Mouse (Mus musculus) hindbrain, postnatal 0 days (tissue): ENCODE measurements around the gene Trip11. TPM values are rescaled to one million over a fixed set of nuclear protein-coding genes. Genes with fewer than 3 reads are reported as not detected.
"Not testable (repeated sequence)": the region's sequence is repeated elsewhere in the genome, so short reads cannot be mapped to it uniquely, and the experiment has no call there.

Experiments
- ATAC-seq: fragments of 200-750 bp; cut with Nextera tagmentation; 2 replicates; pipeline ENCODE4 v1.8.0; 2017; ENCODE audit warnings: mild to moderate bottlenecking, moderate TSS enrichment, moderate library complexity
- DNase-seq: peaks from one replicate; pipeline ENCODE4 v3.0.0-alpha.2; 2015; ENCODE audit warnings: low spot score
- H3K27ac ChIP-seq: fragments of 300-500 bp; sonication (generic); 2 replicates; pipeline ENCODE4 v1.5.1; 2014; ENCODE audit warnings: mild to moderate bottlenecking
- H3K27me3 ChIP-seq: fragments of 300-500 bp; sonication (generic); 2 replicates; pipeline ENCODE4 v1.6.1; 2014; ENCODE audit warnings: low read length, mixed read lengths; ENCODE audit not compliant: insufficient read depth
- H3K36me3 ChIP-seq: fragments of 300-500 bp; sonication (generic); 2 replicates; pipeline ENCODE4 v1.6.1; 2014; ENCODE audit warnings: low read length, mixed read lengths; ENCODE audit not compliant: insufficient read depth
- H3K4me1 ChIP-seq: fragments of 300-500 bp; sonication (generic); 2 replicates; pipeline ENCODE4 v1.6.1; 2014; ENCODE audit warnings: antibody characterized with exemption, low read length, mixed read lengths; ENCODE audit not compliant: insufficient read depth
- H3K4me2 ChIP-seq: fragments of 300-500 bp; sonication (generic); 2 replicates; pipeline ENCODE4 v1.6.1; 2014; ENCODE audit warnings: low read depth, mild to moderate bottlenecking, low read length, moderate library complexity, mixed read lengths
- H3K4me3 ChIP-seq: fragments of 300-500 bp; sonication (generic); 2 replicates; pipeline ENCODE4 v1.5.1; 2014; ENCODE audit warnings: low read length
- H3K9ac ChIP-seq: fragments of 300-500 bp; sonication (generic); replicated peaks from 2 replicates; pipeline ENCODE4 v1.6.1; 2014; ENCODE audit warnings: mild to moderate bottlenecking, low read length, moderate library complexity, mixed read lengths
- H3K9me3 ChIP-seq: fragments of 300-500 bp; sonication (generic); 2 replicates; pipeline ENCODE4 v1.6.1; 2016; ENCODE audit warnings: low read length, mixed read lengths
- CTCF ChIP-seq: IDR thresholded peaks from 2 replicates; pipeline ENCODE4 v1.5.1; 2016; ENCODE audit warnings: antibody characterized with exemption, control low read depth, low read depth
- WGBS: fragments of 180-500 bp; shearing (Covaris S2); extraction: QIAGEN DNeasy Blood & Tissue Kit; methylation state at CpG from one replicate; pipeline ENCODE4 v1.1.7; 2014; 5-methylcytosine and 5-hydroxymethylcytosine counted together
- polyA plus RNA-seq: library from polyadenylated mRNA; unstranded; fragments of >200 nt; fragmentation: Nextera tagmentation; extraction: Ambion mirVana; gene quantifications from 2 replicates; pipeline ENCODE4 v1.2.1, GENCODE M21; 2015
- total RNA-seq: library from RNA; depleted of rRNA; stranded (reverse); fragments of >200 nt; gene quantifications from 2 replicates; pipeline ENCODE4 v1.2.3, GENCODE M21; 2014; rRNA removed

Trip11 gene
- 11.1 and 16.7 TPM in 2 replicates for total RNA-seq
- polyA plus RNA-seq, result 30.9 and 31.8 TPM in 2 replicates

DNA sequence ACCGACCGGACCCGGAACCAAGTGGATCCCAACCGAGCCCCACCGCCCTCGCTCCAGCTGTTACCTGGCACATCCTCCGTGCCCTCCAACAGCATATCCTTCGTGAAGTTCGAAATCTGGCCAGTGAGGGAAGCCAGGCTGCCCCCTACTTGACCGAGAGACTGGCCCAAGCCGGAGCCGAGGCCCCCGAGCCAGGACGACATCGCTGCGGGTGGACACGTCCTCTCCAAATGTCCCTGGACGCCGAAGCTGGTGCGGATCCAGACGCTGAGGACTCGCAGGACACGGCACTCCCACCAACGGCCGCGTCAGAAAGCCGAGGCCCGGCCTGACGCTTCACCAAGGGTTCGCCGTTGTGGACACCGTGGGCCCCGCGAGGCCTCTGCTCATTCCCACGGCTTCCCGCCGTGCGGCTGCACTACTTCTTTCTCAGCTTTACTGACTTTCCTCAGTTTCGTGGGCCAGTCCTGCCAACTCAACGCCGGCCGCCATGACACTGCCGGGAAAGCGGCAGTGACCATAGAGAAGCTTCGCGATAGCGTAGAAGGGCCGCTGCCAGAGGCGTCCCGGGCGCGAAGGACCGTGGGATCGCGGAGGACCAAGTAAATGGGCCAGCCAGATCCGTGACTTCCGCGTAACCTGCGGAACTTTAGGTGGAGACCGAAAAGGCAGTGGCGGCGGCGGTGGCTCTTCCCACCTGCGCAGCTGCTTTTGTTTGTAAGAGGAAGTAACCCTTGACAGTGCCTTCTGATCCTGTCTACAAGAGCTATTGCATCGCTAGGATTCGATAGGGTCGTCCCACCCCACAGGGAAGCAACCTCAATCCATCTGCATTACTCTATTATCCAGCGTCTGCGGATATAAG lies at the start of gene Trip11:
Trip11 (minus strand) TSS at position 642 of the 865 bp plus-strand sequence.
- Histone ChIP-seq H3K27ac (peak within 1 kb of the TSS; percentile 92), H3K4me3 (peak within 1 kb of the TSS; percentile 92), H3K9ac (peak within 1 kb of the TSS; percentile 91), H3K36me3 (peaks cover 3% of the 10 kb centered on the region; the same call in 1 of the 2 replicates), H3K9me3 (no peaks in the 10 kb centered on the region), H3K4me1 (peaks cover 12% of the 10 kb centered on the region), H3K27me3 (no peaks in the 10 kb centered on the region), H3K4me2 (peak within 1 kb of the TSS; percentile 89)
- ATAC-seq, result peak; percentile 97
- WGBS, result under 1% methylated on average over 69 of the region's 69 CpGs
- no peak for TF ChIP-seq CTCF
- DNase-seq, result peak; percentile 96

DNA sequence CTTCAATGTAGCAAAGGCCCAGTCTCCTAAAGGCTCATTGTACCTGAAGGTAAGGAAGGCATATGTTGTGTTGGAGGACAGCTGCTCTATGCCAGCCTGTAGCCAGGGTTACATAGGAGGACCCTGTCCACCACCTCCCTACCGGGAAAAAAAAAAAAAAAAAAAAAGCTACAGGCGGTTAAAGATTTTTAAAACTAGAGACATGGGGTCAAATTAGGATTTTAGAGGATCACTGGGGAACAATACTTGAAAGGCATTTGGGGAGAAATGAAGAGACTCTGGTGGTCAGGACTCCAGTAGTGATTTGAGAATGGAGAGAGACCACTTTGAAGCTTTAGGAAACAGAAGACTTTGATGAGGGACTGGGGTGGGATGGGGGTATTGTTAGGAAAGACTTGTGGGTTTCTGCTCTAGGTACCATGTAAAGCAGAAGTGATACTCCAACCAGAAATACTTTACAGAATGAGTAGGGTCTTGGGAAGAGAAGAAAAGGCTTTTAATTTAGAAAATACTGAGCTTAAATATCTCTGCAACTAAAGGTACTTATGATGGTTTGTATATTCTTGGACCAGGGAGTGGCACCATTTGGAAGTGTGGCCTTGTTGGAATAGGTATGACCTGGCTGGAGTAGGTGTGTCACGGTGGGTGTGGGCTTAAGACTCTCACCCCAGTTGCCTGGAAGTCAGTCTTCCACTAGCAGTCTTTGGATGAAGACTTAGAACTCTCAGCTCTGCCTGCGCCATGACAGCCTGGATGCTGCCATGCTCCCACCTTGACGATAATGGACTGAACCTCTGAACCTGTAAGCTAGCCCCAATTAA lies 46.1 kb upstream of the Trip11 start:
- H3K9me3 ChIP-seq, H3K4me3 ChIP-seq, H3K27ac ChIP-seq, H3K27me3 ChIP-seq, ATAC-seq, H3K4me1 ChIP-seq, H3K36me3 ChIP-seq, DNase-seq, H3K9ac ChIP-seq: not testable (repeated sequence)
- H3K4me2 ChIP-seq, result peak overlapping the region; percentile 46; the same call in 1 of the 2 replicates
- 88% methylated on average over 5 of the region's 5 CpGs for WGBS

DNA sequence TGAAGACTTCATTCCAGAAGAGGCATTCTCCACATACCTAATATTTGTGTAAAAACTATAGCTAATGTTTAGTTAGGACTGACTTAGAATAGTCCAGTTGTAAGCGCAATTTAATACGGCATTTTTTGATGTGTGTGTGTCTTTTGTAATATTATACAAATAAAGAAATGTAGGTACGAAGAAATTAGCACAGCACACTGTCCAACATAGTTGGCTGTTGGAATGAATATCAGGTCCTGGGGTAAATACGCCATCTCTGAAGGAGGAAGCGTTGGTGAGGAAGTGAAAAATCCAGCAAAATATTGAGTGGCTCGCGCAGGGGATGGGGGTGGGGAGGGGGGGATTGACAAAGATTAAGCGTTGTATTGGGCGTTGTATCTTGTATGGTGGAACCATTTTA lies 45.5 kb upstream of the Trip11 start:
- Histone ChIP-seq H3K36me3 (no peaks in the 10 kb centered on the region), H3K9ac (no peak overlapping the region), H3K27me3 (no peaks in the 10 kb centered on the region), H3K4me1 (0 out of 2 replicates have a peak, but pooled peaks cover 3% of the 10 kb centered on the region), H3K27ac (no peak overlapping the region), H3K4me2 (peak overlapping the region; percentile 46), H3K9me3 (no peaks in the 10 kb centered on the region), H3K4me3 (peak overlapping the region; percentile 95)
- WGBS, result 57% methylated on average over 9 of the region's 9 CpGs
- TF ChIP-seq CTCF, result no peak
- no peak for DNase-seq
- ATAC-seq, result no peak

DNA sequence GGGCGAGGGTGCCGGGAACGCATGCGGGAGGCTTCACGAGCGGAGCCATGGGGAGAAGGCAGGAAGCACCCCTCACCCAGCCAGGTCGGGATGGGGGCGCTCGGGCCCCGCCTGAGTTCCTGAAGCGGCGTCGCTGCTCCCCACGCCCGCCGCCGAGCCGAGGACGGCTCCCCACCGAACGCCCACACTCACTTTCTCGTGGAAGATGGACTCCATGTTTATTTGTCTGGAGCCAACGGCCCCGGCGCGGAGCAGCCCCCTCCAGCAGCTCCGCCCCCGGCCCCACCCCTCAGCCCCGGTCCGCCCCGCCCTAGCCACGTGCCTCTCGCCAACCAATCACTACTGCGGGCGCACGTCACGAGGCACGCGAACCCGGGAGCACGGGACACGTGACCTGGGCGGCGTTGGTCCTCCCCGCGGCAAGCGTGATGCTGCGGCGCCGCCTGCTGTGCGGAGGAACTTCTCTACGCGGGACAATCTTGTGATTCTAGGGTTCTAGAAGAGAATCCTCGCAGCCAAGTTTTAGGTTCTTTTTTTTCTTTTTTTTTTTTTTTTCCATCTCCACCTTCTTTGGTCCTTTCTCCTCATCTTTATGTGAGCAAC lies 45.0 kb upstream of the Trip11 start, which contains the start of gene Atxn3:
Atxn3 (minus strand) TSS at position 305 of the 603 bp plus-strand sequence.
- Histone ChIP-seq H3K27ac (peak within 1 kb of the TSS; percentile 72), H3K4me3 (peak within 1 kb of the TSS; percentile 95), H3K36me3 (no peaks in the 10 kb centered on the region), H3K27me3 (no peaks in the 10 kb centered on the region), H3K4me1 (0 out of 2 replicates have a peak, but pooled peaks cover 3% of the 10 kb centered on the region), H3K9ac (peak within 1 kb of the TSS; percentile 83), H3K9me3 (no peaks in the 10 kb centered on the region), H3K4me2 (peak within 1 kb of the TSS; percentile 72)
- TF ChIP-seq CTCF, result peak; percentile 64
- peak; percentile 100 for ATAC-seq
- WGBS, result under 1% methylated on average over 53 of the region's 54 CpGs
- peak; percentile 98 for DNase-seq

DNA sequence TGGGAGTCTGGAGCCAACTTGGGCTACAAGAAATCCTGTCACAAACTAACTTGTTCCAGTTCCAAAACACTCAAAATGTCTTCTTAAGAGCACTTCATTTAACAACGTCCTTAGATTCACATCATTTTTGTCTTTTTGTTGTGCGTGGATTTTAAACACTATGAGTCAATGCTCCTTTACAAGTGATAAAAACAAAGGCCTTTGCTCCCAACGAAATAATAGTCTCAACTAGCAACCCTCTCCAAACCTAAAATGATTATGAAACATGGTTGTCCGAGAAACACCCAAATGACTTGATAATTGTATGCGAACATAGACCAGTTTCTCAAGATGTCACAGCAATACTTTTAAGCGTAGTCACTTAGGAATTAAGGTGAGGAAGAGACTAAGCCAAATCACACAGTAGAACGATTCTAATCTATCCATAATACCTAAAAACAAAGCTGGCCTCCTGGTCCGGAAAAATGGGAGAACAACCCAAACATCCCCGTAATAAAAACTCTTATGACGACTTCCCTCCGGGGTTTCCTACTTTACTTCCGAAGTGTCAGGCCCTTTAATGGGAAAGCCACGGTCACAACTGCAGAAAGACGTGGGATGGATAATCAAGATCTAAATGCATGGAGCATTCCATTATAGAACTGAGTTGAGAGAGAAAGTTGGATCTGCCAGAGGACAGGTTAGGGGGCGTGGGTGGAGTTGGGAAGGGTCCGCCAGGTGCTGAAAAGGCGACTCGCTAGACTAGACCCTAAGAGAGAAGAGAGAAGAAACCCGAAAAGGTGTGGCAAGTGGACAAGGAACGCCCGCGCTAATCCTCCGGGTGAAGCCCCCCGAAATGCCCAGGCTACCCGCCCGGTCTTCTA lies 44.2 kb upstream of the Trip11 start:
- Histone ChIP-seq H3K4me2 (peak overlapping the region; percentile 72), H3K27ac (peak overlapping the region; percentile 72), H3K36me3 (no peaks in the 10 kb centered on the region), H3K4me1 (0 out of 2 replicates have a peak, but pooled peaks cover 3% of the 10 kb centered on the region), H3K9me3 (no peaks in the 10 kb centered on the region), H3K27me3 (no peaks in the 10 kb centered on the region), H3K9ac (peak overlapping the region; percentile 83), H3K4me3 (peak overlapping the region; percentile 95)
- DNase-seq (no peak), ATAC-seq (no peak)
- WGBS, result 11% methylated on average over 25 of the region's 26 CpGs
- no peak for TF ChIP-seq CTCF

DNA sequence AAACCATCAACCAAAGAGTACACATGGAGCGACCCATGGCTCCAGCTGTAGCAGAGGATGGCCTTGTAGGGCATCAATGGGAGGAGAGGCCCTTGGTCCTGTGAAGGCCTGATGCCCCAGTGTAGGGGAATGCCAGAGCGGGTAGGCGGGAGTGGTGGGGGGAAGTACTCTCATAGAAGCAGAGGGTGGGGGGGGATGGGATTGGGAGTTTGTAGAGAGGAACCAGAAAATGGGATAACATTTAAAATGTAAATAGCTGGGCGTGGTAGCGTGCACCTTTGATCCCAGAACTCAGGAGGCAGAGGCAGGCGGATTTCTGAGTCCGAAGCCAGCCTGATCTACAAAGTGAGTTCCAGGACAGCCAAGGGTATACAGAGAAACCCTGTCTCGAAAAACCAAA lies 42.8 kb upstream of the Trip11 start:
- not testable (repeated sequence) for H3K36me3 ChIP-seq, H3K27me3 ChIP-seq, H3K4me2 ChIP-seq, DNase-seq, H3K27ac ChIP-seq, H3K4me1 ChIP-seq, H3K9ac ChIP-seq, ATAC-seq, H3K9me3 ChIP-seq, H3K4me3 ChIP-seq
- 98% methylated on average over 8 of the region's 8 CpGs for WGBS
